Mouse (Mus musculus) G1E (cell line): Measurements from ENCODE around the gene Uroc1.

Experiments used
- CTCF ChIP-seq: IDR thresholded peaks from 2 replicates; pipeline ENCODE4 v1.5.1; 2012; ENCODE audit warnings: low read depth, low read length, inconsistent platforms, mixed read lengths
- GATA1 ChIP-seq: IDR thresholded peaks from 2 replicates; pipeline ENCODE4 v1.6.1; 2012; ENCODE audit warnings: borderline replicate concordance, low read length, inconsistent platforms, mixed read lengths

GRCm38 (mm10) chr6:90410972-90411371 lies 77.9 kb downstream of the Uroc1 start:
- TF ChIP-seq CTCF (no peak), GATA1 (no peak)
